Mouse (Mus musculus) cerebellum, postnatal 10 days (tissue): ENCODE results near the gene Nxpe3.

Experiments
- DNase-seq, 2 experiments: peaks; one replicate each; pipeline ENCODE4 v3.0.0; 2021; ENCODE audit warnings: mixed read lengths in 2 of 2

Nxpe3 gene

GRCm38 (mm10) chr16:55894893-55895650 is at the start of gene Nxpe3:
Gene Nxpe3 (minus strand): TSS chr16:55895285.
- DNase-seq: peak; percentile 96

- DNase-seq: no peak
These were observed 45.7 kb upstream of the Nxpe3 start for GRCm38 (mm10) chr16:55940781-55941180.

DNA sequence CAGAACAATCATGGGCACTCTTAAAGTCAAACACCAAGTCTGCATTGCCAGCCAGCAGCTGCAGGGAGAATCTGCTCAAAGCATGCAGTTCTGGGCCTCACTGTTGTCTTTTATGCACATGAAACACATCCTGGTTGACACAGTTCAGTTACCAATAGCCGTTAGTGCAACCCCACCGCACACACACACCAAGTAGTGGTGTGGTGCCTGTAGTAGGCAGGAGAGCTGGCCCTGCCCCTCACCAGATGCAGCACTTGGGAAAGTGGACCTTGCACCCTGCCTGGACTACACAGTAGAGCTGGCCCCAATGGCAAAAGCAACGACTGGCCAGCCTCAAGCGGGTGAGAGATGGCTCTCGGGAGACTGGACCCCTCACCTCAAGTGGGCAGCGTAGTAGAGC is 44.6 kb upstream of the Nxpe3 start:
- no peak for DNase-seq

GRCm38 (mm10) chr16:55938761-55939160 is 43.7 kb upstream of the Nxpe3 start:
- DNase-seq: no peak

GRCm38 (mm10) chr16:55934453-55935037 is 39.5 kb upstream of the Nxpe3 start, which contains the start of gene Cep97:
Gene Cep97 (minus strand): TSS chr16:55934855.
- DNase-seq: peak; percentile 91 to 94

DNA sequence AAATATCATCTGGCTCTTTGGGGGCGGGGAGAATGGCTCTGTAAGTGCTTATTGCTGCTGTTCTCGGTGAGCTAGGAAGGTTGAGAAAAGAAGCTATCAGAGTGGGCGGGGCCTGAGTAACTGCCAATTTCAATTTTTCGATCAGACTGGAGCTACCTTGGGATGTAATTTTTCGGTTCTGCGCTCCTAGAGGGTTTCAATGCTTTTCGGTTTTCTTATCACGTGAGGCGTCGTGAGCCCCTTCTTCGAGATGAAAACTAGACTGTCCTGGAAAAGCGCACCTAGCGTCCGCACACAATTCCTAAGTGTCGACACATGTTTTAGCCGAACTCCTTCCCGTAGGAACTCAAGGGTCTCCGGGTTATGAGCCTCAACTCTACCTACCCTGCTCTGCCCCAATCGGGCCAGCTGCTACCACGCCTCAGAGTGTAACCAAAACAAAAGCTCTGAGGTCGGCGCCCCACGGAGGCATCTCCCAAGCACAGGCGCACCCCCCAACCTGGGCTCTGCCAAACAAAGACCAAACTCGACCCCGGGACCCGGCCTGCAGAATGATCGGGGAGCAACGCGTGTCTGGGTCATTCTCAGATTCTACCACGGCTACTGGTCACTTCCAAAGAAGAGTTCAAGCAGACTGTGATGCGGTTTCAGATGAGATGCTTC is 38.7 kb upstream of the Nxpe3 start:
- DNase-seq: peak; percentile 69

DNA sequence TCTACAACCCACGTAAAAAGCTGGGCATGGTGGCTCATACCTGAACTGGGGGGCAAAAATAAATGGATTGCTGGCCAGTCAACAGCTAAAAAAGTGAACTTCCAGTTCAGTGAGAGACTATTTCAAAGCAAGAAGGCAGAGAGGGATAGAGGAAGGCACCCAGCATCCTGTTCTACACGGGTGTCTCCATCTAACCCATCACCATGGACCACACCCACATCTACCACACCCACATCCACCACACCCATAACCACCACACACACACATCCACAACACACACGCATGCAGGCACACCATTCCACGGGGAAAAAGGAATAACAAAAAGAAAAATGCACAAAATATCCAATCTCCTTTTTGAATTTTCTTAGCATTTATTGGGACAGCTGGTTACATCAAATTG is 28.9 kb upstream of the Nxpe3 start:
- DNase-seq: no peak

- DNase-seq: no peak
These were observed 27.0 kb upstream of the Nxpe3 start for GRCm38 (mm10) chr16:55922079-55922478.

DNA sequence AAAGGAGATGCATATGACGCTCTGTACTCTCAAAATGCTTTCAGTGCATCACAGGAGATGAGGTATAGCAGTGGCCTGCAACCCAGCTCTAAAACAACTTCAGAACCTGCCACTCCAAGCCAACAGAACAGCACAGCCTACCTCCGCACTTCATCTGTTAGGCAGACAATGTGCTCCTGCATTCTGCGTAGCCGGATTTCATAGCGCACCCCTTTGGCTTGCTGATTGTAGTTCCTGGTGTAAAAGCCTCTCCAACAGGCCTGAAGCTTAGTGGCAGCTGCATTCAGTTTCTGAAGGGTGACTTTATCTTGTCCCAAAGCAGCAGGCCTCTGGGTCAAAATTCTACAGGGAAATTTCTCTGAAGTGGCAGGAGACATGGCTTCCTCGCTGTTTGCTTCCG is 19.6 kb upstream of the Nxpe3 start:
- no peak for DNase-seq

DNA sequence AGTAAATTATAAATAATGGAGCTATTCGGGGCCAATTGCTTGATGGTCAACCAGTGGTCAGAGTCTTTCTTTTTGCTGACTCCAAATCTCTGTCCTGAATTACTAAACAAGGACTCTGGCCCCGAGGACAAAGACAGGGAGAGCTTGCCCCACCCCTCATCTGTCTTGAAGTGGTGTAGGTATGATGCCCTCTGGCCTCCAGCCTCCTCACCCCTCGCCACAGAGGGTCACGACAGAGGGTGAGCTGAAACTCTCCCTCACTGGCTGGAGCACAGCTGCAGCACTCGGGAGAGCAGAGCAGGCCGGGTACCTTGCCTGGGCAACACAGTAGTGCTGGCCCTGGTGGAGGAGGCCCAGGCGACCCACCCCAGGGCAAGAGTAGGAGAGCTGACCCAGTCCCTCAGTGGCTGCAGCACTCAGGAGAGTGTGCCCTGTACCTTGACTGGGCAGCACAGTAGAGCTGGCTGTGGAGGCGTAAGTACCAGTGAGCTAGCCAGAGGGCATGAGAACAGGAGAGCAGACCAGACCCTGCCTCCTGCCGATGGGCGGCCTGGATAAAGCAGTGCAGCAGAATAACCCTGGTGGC is 15.2 kb upstream of the Nxpe3 start:
- no peak for DNase-seq

DNA sequence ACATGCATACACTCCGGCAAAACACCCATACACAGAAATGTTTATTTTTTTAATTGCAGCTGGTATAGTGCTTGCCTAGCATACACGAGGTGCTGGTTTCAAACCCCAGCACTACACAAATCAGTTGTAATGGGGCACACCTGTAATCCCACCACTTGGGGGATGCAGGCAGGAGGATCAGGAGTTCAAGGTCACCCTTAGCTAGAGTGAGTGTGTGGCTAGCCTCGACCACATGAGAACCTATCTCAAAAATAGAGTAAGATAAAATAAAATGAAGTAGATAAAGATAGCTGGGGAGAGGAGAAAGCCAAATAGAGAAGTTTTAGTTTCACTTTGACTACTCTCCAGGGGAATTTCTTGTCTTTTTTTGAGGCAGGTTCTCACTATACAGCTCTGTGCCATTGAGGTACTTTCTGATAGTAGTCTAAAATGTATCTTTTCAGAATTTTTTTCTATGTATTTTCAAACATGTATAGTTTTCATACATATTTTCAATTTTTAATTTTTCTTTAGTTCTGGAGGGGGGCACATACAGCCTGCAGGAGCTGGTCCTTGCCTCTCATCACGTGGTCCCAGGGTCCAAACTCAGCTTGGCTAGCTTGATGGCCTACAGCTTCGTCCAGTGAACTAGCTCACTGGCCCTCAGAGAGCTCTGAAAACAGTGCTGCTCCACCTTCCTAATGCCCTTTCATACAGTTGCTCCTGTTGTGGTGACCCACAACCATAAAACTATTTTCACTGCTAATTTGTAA is 12.0 kb upstream of the Nxpe3 start:
- no peak for DNase-seq

GRCm38 (mm10) chr16:55905370-55905769 is 10.3 kb upstream of the Nxpe3 start:
- DNase-seq: no peak

- DNase-seq: no peak
These were observed 7.0 kb upstream of the Nxpe3 start for GRCm38 (mm10) chr16:55901839-55902756.

GRCm38 (mm10) chr16:55898385-55899002 is 3.4 kb upstream of the Nxpe3 start:
- peak; percentile 20 to 49 for DNase-seq

- DNase-seq: peak in 1 of 2 experiments; percentile 51
These were observed 588 bp upstream of the Nxpe3 start for GRCm38 (mm10) chr16:55895651-55896095.

DNA sequence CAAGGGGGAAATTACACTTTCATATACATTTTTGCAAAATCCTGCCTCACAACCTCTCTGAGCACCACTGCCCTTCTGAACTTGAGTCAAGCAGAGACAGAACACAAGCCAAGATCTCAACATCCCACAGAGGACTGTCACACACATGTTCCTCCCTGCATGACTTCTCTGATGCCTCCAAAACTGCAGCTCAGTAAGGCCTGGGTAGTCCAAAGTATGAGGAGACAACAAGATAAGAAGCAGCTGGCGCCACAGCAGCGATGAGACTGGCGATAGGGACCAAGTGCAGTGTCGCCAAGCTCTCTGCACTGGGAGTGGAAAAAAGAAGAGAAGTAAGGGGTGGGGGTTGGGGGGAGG is 571 bp downstream of the Nxpe3 start:
- no peak for DNase-seq

DNA sequence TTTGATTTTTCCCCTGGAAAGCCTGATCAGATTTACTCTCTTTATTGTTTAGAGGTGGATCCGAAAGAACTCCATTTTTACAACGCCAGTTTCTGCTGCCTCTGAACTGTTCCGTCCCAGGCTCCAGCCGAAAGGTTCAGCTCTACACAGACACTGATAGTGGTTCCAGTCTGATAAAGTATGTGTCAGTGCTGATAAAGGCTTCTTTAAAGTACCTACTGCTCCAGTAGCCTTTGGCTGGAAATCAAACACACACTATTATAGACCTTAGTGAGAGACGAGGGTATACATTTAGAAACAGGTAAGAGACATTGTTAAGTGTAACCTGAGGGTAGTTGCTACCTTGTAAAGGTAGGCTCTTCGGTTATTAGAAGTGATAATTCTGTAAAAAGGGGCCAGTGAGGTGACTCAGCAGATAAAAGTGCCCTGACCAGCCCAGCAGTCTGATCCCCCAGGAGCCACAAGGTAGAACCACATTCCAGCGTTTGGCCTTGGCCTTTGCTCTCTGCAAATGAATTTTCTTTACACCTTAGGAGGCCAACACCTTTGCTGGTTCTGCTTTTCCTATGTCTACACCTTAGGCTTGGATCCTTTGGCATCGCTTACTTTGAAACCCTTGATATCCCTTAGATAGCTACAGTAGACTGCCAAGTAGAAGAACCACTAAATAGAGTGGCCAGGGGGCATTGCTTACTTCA is 1.5 kb downstream of the Nxpe3 start:
- DNase-seq: no peak

GRCm38 (mm10) chr16:55892484-55892883 is 2.6 kb downstream of the Nxpe3 start:
- no peak for DNase-seq

DNA sequence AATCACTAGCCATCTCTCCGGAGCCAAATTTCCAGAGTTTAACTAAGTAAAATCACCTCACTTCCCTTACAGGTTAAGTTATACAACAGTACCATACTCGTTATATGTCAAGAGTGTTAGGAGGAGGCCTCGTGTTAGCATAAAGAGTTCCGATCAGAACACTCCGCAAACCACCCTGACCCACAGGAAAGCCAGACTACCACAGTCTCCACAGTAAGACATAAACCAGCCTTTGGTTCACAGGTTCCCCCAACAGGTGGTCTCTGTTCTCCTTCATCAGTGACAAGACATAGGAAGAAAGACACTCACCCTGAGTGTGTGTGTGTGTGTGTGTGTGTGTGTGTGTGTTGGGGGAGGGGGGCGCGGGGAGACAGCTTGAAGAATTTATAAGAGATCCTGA is 3.7 kb downstream of the Nxpe3 start:
- no peak for DNase-seq

DNA sequence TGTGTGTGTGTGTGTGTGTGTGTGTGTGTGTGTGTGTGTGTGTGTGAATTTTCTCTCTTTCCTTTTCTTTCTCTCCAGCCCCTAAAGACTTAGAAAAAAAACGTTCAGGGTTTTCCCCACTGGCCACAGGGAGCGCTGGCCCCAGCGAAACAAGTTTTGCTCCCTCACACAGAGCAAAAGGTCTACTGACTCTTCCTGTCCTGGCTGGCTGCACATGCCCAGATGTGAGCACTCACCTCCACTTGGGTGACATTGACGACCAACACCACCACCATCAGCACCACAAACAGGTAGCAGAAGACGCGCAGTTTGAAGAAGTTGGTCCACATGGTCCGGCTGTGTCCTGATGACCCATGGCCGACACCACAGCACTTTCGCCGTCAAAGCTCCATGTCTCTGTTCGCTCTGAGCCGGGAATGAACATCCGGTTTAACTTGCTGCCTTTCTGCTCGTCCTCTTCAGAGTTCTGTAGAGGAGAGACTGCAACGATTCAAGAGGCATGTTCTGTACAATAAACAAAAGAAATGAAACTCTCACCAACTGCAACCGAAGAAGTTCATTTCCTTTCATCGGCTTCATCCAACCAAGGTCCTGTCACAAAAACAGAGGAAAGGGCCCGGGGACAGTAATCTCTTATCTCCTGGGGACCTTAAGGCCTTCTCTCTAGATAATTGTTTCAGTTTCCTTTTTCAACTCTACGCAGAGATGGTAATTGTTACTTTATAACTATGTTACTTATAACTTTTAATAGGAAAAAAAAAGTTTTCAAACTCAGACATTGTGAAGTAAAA is 4.5 kb downstream of the Nxpe3 start:
- no peak for DNase-seq
